Mouse (Mus musculus) gastrocnemius, adult 2 months (tissue): ENCODE measurements at regions not wholly inside any gene's neighbourhood (a gene's known extent, or its start where the extent isn't known, plus 50 kb on each side); places are given as distances from the start of the nearest gene placed in this dataset.

Experiments used
- DNase-seq: peaks from one replicate; pipeline ENCODE4 v3.0.0; 2022
- H3K27ac ChIP-seq: fragments of 200-600 bp; 2 replicates; pipeline ENCODE4 v1.8.1; 2022; ENCODE audit warnings: mild to moderate bottlenecking
- H3K4me3 ChIP-seq: fragments of 200-600 bp; 2 replicates; pipeline ENCODE4 v1.8.1; 2022; ENCODE audit warnings: mild to moderate bottlenecking, moderate library complexity
- CTCF ChIP-seq: fragments of 200-600 bp; IDR thresholded peaks from 2 replicates; pipeline ENCODE4 v1.8.1; 2022; ENCODE audit warnings: antibody characterized with exemption, mild to moderate bottlenecking, moderate library complexity
- intact Hi-C: fragments of 180-260 bp; cut with DNase I; formaldehyde crosslinking; loops from one replicate; pipeline ENCODE4 v1.15.1; 2025

DNA sequence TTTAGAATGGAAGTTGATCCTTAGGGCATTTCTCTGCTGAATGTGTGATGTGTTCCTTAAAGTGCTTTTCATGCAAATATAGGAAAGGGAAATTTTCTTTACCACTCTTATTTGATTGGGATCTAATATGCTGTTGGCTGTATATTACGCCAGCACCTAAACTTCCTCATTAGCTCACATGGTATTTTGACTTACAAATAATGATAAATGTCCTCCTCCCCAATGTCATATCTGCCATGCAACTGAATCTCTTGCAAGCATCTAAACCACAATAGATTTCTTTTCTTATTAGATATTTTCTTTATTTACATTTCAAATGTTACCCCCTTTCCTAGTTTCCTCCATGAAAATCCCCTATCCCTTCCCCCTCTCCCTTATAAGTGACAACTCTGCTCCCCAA is 796.8 kb upstream of the Lcorl start:
- Histone ChIP-seq H3K27ac (no peak overlapping the region), H3K4me3 (no peak overlapping the region)
- DNase-seq: no peak
- no peak for TF ChIP-seq CTCF
- intact Hi-C loops: no loop called here

DNA sequence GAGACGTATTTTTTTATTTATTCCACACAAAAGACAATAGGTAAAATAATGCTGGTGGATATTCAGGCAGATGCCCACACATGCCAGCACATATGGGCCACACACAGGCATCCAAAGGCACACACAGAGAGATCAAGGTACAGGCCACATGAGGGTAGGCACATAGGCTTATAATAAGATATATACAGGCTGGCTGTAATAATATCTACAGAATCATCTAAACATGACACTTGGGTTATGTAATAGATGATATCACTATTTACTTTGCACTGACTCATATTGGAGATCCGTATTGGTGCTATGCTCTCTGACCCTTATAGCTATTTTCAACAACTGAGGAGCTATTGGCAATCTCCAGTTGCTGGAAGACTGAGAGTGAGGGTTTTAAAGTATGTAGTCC is 785.6 kb upstream of the Lcorl start:
- DNase-seq: no peak
- H3K27ac ChIP-seq: no peak overlapping the region
- H3K4me3 ChIP-seq: no peak overlapping the region
- intact Hi-C loops: no loop called here
- no peak for TF ChIP-seq CTCF

GRCm38 (mm10) chr5:46635116-46635668 is 777.8 kb upstream of the Lcorl start:
- intact Hi-C loops: no loop called here
- no peak for TF ChIP-seq CTCF
- no peak for DNase-seq
- no peak overlapping the region for H3K27ac ChIP-seq
- H3K4me3 ChIP-seq: no peak overlapping the region
